Mouse (Mus musculus): ENCODE measurements at regions not wholly inside any gene's neighbourhood (a gene's known extent, or its start where the extent isn't known, plus 50 kb on each side); places are given as distances from the start of the nearest gene placed in this dataset.

DNA sequence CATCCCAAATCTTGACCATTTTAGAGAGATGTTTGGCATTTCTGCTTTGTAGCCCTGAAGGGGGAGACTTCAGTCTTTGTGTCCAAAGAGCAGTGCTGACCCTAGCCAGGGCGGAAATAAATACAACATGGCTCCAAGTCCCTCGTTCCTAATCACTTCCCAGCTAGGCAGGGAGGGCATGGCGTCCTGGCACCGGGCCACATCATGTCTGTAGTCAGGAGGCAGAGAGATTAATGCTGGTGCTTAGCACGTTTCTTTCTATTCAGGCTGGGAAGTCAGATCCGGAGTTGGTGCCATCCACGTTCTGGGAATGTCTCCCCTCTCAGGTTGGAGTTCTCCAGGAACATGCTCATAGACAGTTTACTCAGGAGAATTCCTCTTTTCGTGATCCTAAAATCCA is 206.3 kb upstream of the Zfp64 start:
- WGBS (ENCODE audit: insufficient replicate concordance), result 51% methylated on average over 8 of the region's 8 CpGs
- no peaks in the 10 kb centered on the region for H3K27me3 ChIP-seq (ENCODE audit: control insufficient read depth, insufficient read depth, low read depth, low read length)
- H3K9ac ChIP-seq (ENCODE audit: low read depth, low read length), result no peak overlapping the region
- no peak overlapping the region for H3K4me2 ChIP-seq (ENCODE audit: low read depth, low read length)
- H3K4me3 ChIP-seq (ENCODE audit: low read depth, low read length), result no peak overlapping the region
- no peak for ATAC-seq (ENCODE audit: low read depth)
- H3K27ac ChIP-seq (ENCODE audit: low read length), result no peak overlapping the region
- H3K9me3 ChIP-seq (replicated peaks; ENCODE audit: control insufficient read depth, low read length), result no peaks in the 10 kb centered on the region
- no peaks in the 10 kb centered on the region for H3K4me1 ChIP-seq (ENCODE audit: control insufficient read depth, low read depth, low read length)
- H3K36me3 ChIP-seq (ENCODE audit: control insufficient read depth, insufficient read depth), result no peaks in the 10 kb centered on the region

DNA sequence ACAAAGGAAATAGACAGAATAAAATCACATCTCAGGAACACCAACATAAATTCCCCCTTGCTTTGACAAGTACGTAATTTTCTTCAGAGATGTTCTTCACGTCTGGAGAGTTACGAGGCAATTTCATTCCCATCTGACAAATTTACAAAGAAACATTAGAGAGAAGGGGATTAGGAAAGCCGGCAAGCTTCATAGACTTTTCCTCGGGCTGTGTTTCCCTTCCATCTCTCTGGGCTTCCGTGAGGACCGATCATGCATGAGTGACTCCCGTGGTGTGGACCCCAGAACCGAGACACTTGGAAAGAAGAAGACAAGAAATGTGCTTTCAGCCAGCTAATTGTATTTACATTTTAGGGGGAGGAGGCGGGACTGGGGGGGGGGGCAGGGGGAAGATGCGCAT is 203.4 kb upstream of the Zfp64 start:
- H3K27ac ChIP-seq (ENCODE audit: low read length), result no peak overlapping the region
- H3K9me3 ChIP-seq (replicated peaks; ENCODE audit: control insufficient read depth, low read length), result no peaks in the 10 kb centered on the region
- no peaks in the 10 kb centered on the region for H3K4me1 ChIP-seq (ENCODE audit: control insufficient read depth, low read depth, low read length)
- ATAC-seq (ENCODE audit: low read depth), result no peak
- WGBS (ENCODE audit: insufficient replicate concordance), result 62% methylated on average over 11 of the region's 11 CpGs
- no peak overlapping the region for H3K4me2 ChIP-seq (ENCODE audit: low read depth, low read length)
- no peak overlapping the region for H3K4me3 ChIP-seq (ENCODE audit: low read depth, low read length)
- no peaks in the 10 kb centered on the region for H3K36me3 ChIP-seq (ENCODE audit: control insufficient read depth, insufficient read depth)
- no peak overlapping the region for H3K9ac ChIP-seq (ENCODE audit: low read depth, low read length)
- no peaks in the 10 kb centered on the region for H3K27me3 ChIP-seq (ENCODE audit: control insufficient read depth, insufficient read depth, low read depth, low read length)

- Histone ChIP-seq H3K27me3 (ENCODE audit: control insufficient read depth, insufficient read depth, low read depth, low read length) (no peaks in the 10 kb centered on the region), H3K9ac (ENCODE audit: low read depth, low read length) (no peak overlapping the region), H3K4me3 (ENCODE audit: low read depth, low read length) (no peak overlapping the region), H3K36me3 (ENCODE audit: control insufficient read depth, insufficient read depth) (no peaks in the 10 kb centered on the region), H3K9me3 (replicated peaks; ENCODE audit: control insufficient read depth, low read length) (no peaks in the 10 kb centered on the region), H3K4me1 (ENCODE audit: control insufficient read depth, low read depth, low read length) (no peaks in the 10 kb centered on the region), H3K27ac (ENCODE audit: low read length) (no peak overlapping the region), H3K4me2 (ENCODE audit: low read depth, low read length) (no peak overlapping the region)
- WGBS (ENCODE audit: insufficient replicate concordance), result 50% methylated on average over 17 of the region's 17 CpGs
- no peak for ATAC-seq (ENCODE audit: low read depth)
These were observed 202.8 kb upstream of the Zfp64 start for GRCm38 (mm10) chr2:169158005-169158673.

GRCm38 (mm10) chr2:169156908-169157307 is 201.5 kb upstream of the Zfp64 start:
- H3K9me3 ChIP-seq (replicated peaks; ENCODE audit: control insufficient read depth, low read length), result no peaks in the 10 kb centered on the region
- no peaks in the 10 kb centered on the region for H3K4me1 ChIP-seq (ENCODE audit: control insufficient read depth, low read depth, low read length)
- WGBS (ENCODE audit: insufficient replicate concordance), result 19% methylated on average over 8 of the region's 8 CpGs
- no peak overlapping the region for H3K9ac ChIP-seq (ENCODE audit: low read depth, low read length)
- H3K27me3 ChIP-seq (ENCODE audit: control insufficient read depth, insufficient read depth, low read depth, low read length), result no peaks in the 10 kb centered on the region
- no peak overlapping the region for H3K27ac ChIP-seq (ENCODE audit: low read length)
- ATAC-seq (ENCODE audit: low read depth), result no peak
- H3K36me3 ChIP-seq (ENCODE audit: control insufficient read depth, insufficient read depth), result no peaks in the 10 kb centered on the region
- H3K4me2 ChIP-seq (ENCODE audit: low read depth, low read length), result no peak overlapping the region
- no peak overlapping the region for H3K4me3 ChIP-seq (ENCODE audit: low read depth, low read length)

GRCm38 (mm10) chr2:169154881-169155280 is 199.5 kb upstream of the Zfp64 start:
- 78% methylated on average over 12 of the region's 12 CpGs for WGBS (ENCODE audit: insufficient replicate concordance)
- no peak overlapping the region for H3K4me3 ChIP-seq (ENCODE audit: low read depth, low read length)
- H3K27me3 ChIP-seq (ENCODE audit: control insufficient read depth, insufficient read depth, low read depth, low read length), result no peaks in the 10 kb centered on the region
- no peaks in the 10 kb centered on the region for H3K36me3 ChIP-seq (ENCODE audit: control insufficient read depth, insufficient read depth)
- no peaks in the 10 kb centered on the region for H3K4me1 ChIP-seq (ENCODE audit: control insufficient read depth, low read depth, low read length)
- no peak overlapping the region for H3K4me2 ChIP-seq (ENCODE audit: low read depth, low read length)
- no peak overlapping the region for H3K27ac ChIP-seq (ENCODE audit: low read length)
- no peak overlapping the region for H3K9ac ChIP-seq (ENCODE audit: low read depth, low read length)
- no peak for ATAC-seq (ENCODE audit: low read depth)
- no peaks in the 10 kb centered on the region for H3K9me3 ChIP-seq (replicated peaks; ENCODE audit: control insufficient read depth, low read length)

DNA sequence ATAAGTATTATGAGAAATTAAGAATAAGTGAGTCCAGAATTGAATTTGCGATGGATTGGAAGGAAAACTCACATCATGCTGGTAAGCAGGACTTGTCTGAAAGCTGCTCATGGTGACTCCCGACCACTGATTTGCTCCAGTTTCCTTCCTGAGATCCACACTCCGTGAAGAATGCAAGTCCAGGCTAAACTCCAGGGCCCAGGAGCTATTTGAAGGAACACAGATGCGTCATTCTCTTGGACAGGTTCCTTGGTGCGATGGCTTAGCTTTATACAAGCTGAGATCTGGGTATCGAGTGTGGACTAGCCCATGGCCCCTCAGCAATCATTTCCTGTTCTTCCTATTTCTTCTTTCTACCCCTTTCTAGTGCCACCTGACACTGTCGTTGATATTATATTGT is 192.3 kb upstream of the Zfp64 start:
- no peaks in the 10 kb centered on the region for H3K9me3 ChIP-seq (replicated peaks; ENCODE audit: control insufficient read depth, low read length)
- H3K4me1 ChIP-seq (ENCODE audit: control insufficient read depth, low read depth, low read length), result no peaks in the 10 kb centered on the region
- no peak for ATAC-seq (ENCODE audit: low read depth)
- 47% methylated on average over 7 of the region's 7 CpGs for WGBS (ENCODE audit: insufficient replicate concordance)
- H3K4me2 ChIP-seq (ENCODE audit: low read depth, low read length), result no peak overlapping the region
- H3K4me3 ChIP-seq (ENCODE audit: low read depth, low read length), result no peak overlapping the region
- no peak overlapping the region for H3K27ac ChIP-seq (ENCODE audit: low read length)
- no peaks in the 10 kb centered on the region for H3K36me3 ChIP-seq (ENCODE audit: control insufficient read depth, insufficient read depth)
- H3K9ac ChIP-seq (ENCODE audit: low read depth, low read length), result no peak overlapping the region
- H3K27me3 ChIP-seq (ENCODE audit: control insufficient read depth, insufficient read depth, low read depth, low read length), result no peaks in the 10 kb centered on the region

- Histone ChIP-seq H3K4me3 (ENCODE audit: low read depth, low read length) (no peak overlapping the region), H3K36me3 (ENCODE audit: control insufficient read depth, insufficient read depth) (no peaks in the 10 kb centered on the region), H3K9me3 (replicated peaks; ENCODE audit: control insufficient read depth, low read length) (no peaks in the 10 kb centered on the region), H3K27ac (ENCODE audit: low read length) (no peak overlapping the region), H3K4me2 (ENCODE audit: low read depth, low read length) (no peak overlapping the region), H3K4me1 (ENCODE audit: control insufficient read depth, low read depth, low read length) (no peaks in the 10 kb centered on the region), H3K9ac (ENCODE audit: low read depth, low read length) (no peak overlapping the region), H3K27me3 (ENCODE audit: control insufficient read depth, insufficient read depth, low read depth, low read length) (no peaks in the 10 kb centered on the region)
- ATAC-seq (ENCODE audit: low read depth), result no peak
- 64% methylated on average over 8 of the region's 8 CpGs for WGBS (ENCODE audit: insufficient replicate concordance)
These were observed 186.8 kb upstream of the Zfp64 start for GRCm38 (mm10) chr2:169142224-169142623.

- Histone ChIP-seq H3K4me2 (ENCODE audit: low read depth, low read length) (no peak overlapping the region), H3K4me3 (ENCODE audit: low read depth, low read length) (no peak overlapping the region), H3K9ac (ENCODE audit: low read depth, low read length) (no peak overlapping the region), H3K36me3 (ENCODE audit: control insufficient read depth, insufficient read depth) (no peaks in the 10 kb centered on the region), H3K4me1 (ENCODE audit: control insufficient read depth, low read depth, low read length) (no peaks in the 10 kb centered on the region), H3K9me3 (replicated peaks; ENCODE audit: control insufficient read depth, low read length) (no peaks in the 10 kb centered on the region), H3K27ac (ENCODE audit: low read length) (no peak overlapping the region), H3K27me3 (ENCODE audit: control insufficient read depth, insufficient read depth, low read depth, low read length) (no peaks in the 10 kb centered on the region)
- 25% methylated on average over 15 of the region's 15 CpGs for WGBS (ENCODE audit: insufficient replicate concordance)
- no peak; the same call in 1 of the 2 replicates for ATAC-seq (ENCODE audit: low read depth)
These were observed 178.5 kb upstream of the Zfp64 start for GRCm38 (mm10) chr2:169133855-169134254.

- Histone ChIP-seq H3K4me2 (ENCODE audit: low read depth, low read length) (no peak overlapping the region), H3K4me3 (ENCODE audit: low read depth, low read length) (no peak overlapping the region), H3K9me3 (replicated peaks; ENCODE audit: control insufficient read depth, low read length) (peaks cover 3% of the 10 kb centered on the region; the same call in 1 of the 2 replicates), H3K4me1 (ENCODE audit: control insufficient read depth, low read depth, low read length) (no peaks in the 10 kb centered on the region), H3K27ac (ENCODE audit: low read length) (no peak overlapping the region), H3K27me3 (ENCODE audit: control insufficient read depth, insufficient read depth, low read depth, low read length) (no peaks in the 10 kb centered on the region), H3K36me3 (ENCODE audit: control insufficient read depth, insufficient read depth) (no peaks in the 10 kb centered on the region), H3K9ac (ENCODE audit: low read depth, low read length) (no peak overlapping the region)
- ATAC-seq (ENCODE audit: low read depth), result no peak
- WGBS (ENCODE audit: insufficient replicate concordance), result 58% methylated on average over 10 of the region's 10 CpGs
These were observed 170.1 kb upstream of the Zfp64 start for GRCm38 (mm10) chr2:169125476-169125875.
